Mouse (Mus musculus): ENCODE data around the gene Padi2. TPM values are rescaled to one million over a fixed set of nuclear protein-coding genes. Genes with fewer than 3 reads are reported as not detected.

Padi2 gene
- polyA plus RNA-seq, 1 experiment from 2014 or later: 1.4 TPM

GRCm38 (mm10) chr4:140986711-140987395 is 80.7 kb downstream of the Padi2 start, which contains the start of gene Atp13a2:
Gene Atp13a2 (plus strand): TSS chr4:140986873.
- H3K4me3 ChIP-seq: peak within 1 kb of the TSS; percentile 80
- H3K4me1 ChIP-seq: peaks cover 40% of the 10 kb centered on the region
- peak; percentile 93 for ATAC-seq (replicated peaks)
- H3K9ac ChIP-seq: peak within 1 kb of the TSS; percentile 99
- no peaks in the 10 kb centered on the region for H3K27me3 ChIP-seq (replicated peaks)
- H3K27ac ChIP-seq: peak within 1 kb of the TSS; percentile 86
- peak within 1 kb of the TSS; percentile 86 for H3K4me2 ChIP-seq
- H3K9me3 ChIP-seq: no peaks in the 10 kb centered on the region
- under 1% methylated on average over 52 of the region's 58 CpGs for WGBS
- H3K36me3 ChIP-seq (replicated peaks): no peaks in the 10 kb centered on the region

DNA sequence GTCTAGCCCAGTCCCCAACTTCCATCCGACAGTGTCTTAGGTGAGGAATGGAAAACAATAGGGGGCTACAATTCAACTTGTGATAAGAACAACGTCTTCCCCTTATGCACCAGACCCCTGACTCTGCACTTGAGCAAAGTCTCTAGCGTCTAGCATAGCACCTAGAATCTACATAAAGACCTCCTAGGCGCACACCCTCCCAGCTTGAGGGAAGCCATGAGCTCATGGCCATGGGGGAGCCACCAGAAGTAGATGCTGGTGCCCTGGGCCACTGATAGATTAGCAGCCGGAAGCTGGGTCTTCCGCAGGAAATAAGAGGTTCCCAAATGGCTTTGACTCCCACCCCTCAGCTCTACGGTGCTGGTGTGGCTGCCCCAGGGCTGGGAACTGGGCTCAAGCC is 81.3 kb downstream of the Padi2 start:
- Histone ChIP-seq H3K4me2 (peak overlapping the region; percentile 86), H3K36me3 (replicated peaks) (peaks cover 6% of the 10 kb centered on the region; the same call in 1 of the 2 replicates), H3K9me3 (no peaks in the 10 kb centered on the region), H3K27ac (peak overlapping the region; percentile 86; the same call in 1 of the 2 replicates), H3K4me3 (peak overlapping the region; percentile 80), H3K9ac (peak overlapping the region; percentile 99), H3K27me3 (replicated peaks) (no peaks in the 10 kb centered on the region), H3K4me1 (peaks cover 40% of the 10 kb centered on the region)
- peak; percentile 12; the same call in 1 of the 2 replicates for ATAC-seq (replicated peaks)
- 31% methylated on average over 7 of the region's 7 CpGs for WGBS

DNA sequence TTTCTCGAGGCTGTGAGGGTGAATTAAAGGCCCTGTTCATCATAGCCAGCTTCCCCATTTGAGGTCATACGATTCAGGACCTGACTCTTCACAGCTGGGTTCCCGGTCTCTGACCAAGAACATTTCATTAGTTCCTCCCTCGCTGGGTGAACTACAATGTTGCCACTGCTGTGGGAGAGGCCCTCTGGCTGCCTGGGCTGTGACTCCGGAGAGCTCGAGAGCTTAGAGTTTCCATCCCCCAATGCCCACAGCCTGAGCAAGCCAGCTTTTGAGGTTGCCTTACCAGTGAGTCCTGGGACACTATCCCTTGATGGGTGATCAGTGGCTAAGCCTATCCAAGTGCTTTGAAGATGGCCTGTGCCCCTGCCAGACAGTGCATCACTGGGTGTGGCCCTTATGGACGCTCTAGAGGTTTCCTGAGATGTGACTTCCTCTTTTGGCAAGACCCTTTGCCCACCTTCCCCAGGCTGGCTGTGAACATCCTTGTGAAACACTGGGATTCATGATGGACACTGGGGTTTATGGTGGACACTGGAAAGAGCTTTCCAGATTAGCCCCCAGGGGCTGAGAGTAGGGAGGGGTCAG is 82.7 kb downstream of the Padi2 start:
- peaks cover 17% of the 10 kb centered on the region for H3K36me3 ChIP-seq (replicated peaks)
- H3K9ac ChIP-seq: 0 out of 2 replicates have a peak overlapping the region, but pooled peaks have one; percentile 6
- H3K27me3 ChIP-seq (replicated peaks): no peaks in the 10 kb centered on the region
- no peak overlapping the region for H3K4me3 ChIP-seq
- ATAC-seq (replicated peaks): no peak
- peaks cover 32% of the 10 kb centered on the region for H3K4me1 ChIP-seq
- WGBS: 65% methylated on average over 7 of the region's 7 CpGs
- no peaks in the 10 kb centered on the region for H3K9me3 ChIP-seq
- peak overlapping the region; percentile 86 for H3K4me2 ChIP-seq
- no peak overlapping the region for H3K27ac ChIP-seq

DNA sequence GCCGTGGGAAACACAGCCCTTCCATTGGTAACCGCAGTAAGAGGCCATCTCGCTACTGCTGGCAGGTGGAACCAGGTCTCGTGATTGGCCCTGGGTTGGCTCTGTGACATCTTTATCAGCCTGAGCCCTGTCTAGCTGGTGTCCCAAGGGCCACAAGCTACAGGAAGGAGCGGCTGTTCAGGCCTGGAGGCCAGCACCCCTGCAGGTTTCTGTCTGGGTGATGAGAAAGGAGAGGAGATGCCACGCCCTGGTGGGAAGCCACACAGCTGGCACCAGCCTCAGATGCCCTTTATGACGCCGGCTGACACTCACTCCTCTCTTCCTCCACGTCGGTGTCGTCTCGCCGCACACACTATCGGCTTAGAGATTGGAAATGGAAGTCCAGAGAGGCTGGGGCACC is 83.3 kb downstream of the Padi2 start:
- no peak for ATAC-seq (replicated peaks)
- H3K27ac ChIP-seq: no peak overlapping the region
- WGBS: 86% methylated on average over 14 of the region's 14 CpGs
- 0 out of 2 replicates have a peak overlapping the region, but pooled peaks have one; percentile 86 for H3K4me2 ChIP-seq
- no peaks in the 10 kb centered on the region for H3K27me3 ChIP-seq (replicated peaks)
- H3K4me1 ChIP-seq: peaks cover 32% of the 10 kb centered on the region
- no peak overlapping the region for H3K4me3 ChIP-seq
- H3K9me3 ChIP-seq: no peaks in the 10 kb centered on the region
- peaks cover 23% of the 10 kb centered on the region for H3K36me3 ChIP-seq (replicated peaks)
- no peak overlapping the region for H3K9ac ChIP-seq

GRCm38 (mm10) chr4:140992215-140992614 is 86.1 kb downstream of the Padi2 start:
- Histone ChIP-seq H3K36me3 (replicated peaks) (peaks cover 51% of the 10 kb centered on the region), H3K4me3 (no peak overlapping the region), H3K4me2 (no peak overlapping the region), H3K9ac (no peak overlapping the region), H3K27ac (no peak overlapping the region), H3K4me1 (peaks cover 25% of the 10 kb centered on the region), H3K27me3 (replicated peaks) (no peaks in the 10 kb centered on the region), H3K9me3 (no peaks in the 10 kb centered on the region)
- no peak for ATAC-seq (replicated peaks)
- WGBS: 86% methylated on average over 20 of the region's 20 CpGs

DNA sequence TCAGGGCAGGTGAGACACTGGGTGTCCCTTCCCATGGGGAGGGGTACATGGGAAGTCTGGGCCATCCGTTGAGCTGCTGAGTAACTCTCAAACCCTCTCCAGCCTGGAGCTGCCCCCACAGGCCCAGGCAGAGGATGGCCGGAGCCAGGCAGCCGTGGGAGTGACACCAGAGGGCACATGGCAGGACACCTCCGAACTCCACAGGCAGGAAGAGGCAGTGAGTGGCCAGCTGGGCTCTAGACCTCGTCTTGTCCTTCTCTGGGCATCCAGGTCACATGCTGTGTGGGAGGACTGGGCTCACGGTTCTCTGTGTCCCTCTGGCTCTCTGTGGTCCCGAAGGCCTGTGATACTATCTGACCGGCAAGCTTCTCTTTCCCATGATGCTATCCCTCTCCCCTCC is 87.7 kb downstream of the Padi2 start:
- Histone ChIP-seq H3K4me1 (peaks cover 9% of the 10 kb centered on the region), H3K4me2 (no peak overlapping the region), H3K27me3 (replicated peaks) (no peaks in the 10 kb centered on the region), H3K27ac (no peak overlapping the region), H3K9me3 (no peaks in the 10 kb centered on the region), H3K36me3 (replicated peaks) (peaks cover 61% of the 10 kb centered on the region), H3K9ac (no peak overlapping the region), H3K4me3 (no peak overlapping the region)
- WGBS: 90% methylated on average over 8 of the region's 8 CpGs
- ATAC-seq (replicated peaks): no peak

- no peak overlapping the region for H3K4me2 ChIP-seq
- WGBS: 95% methylated on average over 8 of the region's 8 CpGs
- no peak overlapping the region for H3K27ac ChIP-seq
- no peak for ATAC-seq (replicated peaks)
- no peak overlapping the region for H3K9ac ChIP-seq
- H3K4me1 ChIP-seq: no peaks in the 10 kb centered on the region
- no peaks in the 10 kb centered on the region for H3K27me3 ChIP-seq (replicated peaks)
- H3K36me3 ChIP-seq (replicated peaks): peaks cover 72% of the 10 kb centered on the region
- H3K4me3 ChIP-seq: no peak overlapping the region
- no peaks in the 10 kb centered on the region for H3K9me3 ChIP-seq
Observed at GRCm38 (mm10) chr4:140995811-140996210, 89.7 kb downstream of the Padi2 start.

DNA sequence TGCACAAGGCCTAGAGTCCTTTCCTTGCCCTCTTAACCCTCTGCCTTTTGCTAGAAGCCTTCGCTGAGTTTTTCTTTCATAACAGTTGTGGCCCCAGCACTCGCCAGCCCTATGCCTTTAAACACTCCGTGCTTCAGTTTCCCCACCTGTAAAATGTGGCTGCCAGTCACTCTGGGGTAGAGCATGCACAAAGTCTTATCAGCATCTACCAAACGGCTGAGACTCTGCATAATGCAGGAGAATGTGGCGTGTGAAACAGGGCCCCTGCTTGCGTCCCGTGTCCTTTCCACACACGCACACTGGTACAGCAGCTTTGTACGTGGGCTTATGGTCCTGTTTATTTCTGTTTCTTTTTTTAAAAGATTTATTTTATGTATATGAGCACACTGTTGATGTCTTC is 90.7 kb downstream of the Padi2 start:
- no peaks in the 10 kb centered on the region for H3K27me3 ChIP-seq (replicated peaks)
- peaks cover 75% of the 10 kb centered on the region for H3K36me3 ChIP-seq (replicated peaks)
- H3K4me3 ChIP-seq: no peak overlapping the region
- H3K4me2 ChIP-seq: no peak overlapping the region
- no peak overlapping the region for H3K27ac ChIP-seq
- ATAC-seq (replicated peaks): no peak
- no peaks in the 10 kb centered on the region for H3K4me1 ChIP-seq
- H3K9me3 ChIP-seq: no peaks in the 10 kb centered on the region
- no peak overlapping the region for H3K9ac ChIP-seq
- 95% methylated on average over 9 of the region's 9 CpGs for WGBS

Other genes with a start within 250 kb of the Padi2 start
- gene Arhgef10l, start 240.3 kb upstream of the Padi2 start, polyA plus RNA-seq (2015; fragmentation: Nextera tagmentation; extraction: Ambion mirVana): 30.7 and 31.5 TPM in 2 replicates
- gene Rcc2, start 205.8 kb upstream of the Padi2 start, polyA plus RNA-seq (2015; fragmentation: Nextera tagmentation; extraction: Ambion mirVana): 28.1 and 34.9 TPM in 2 replicates
- gene Padi6, start 163.7 kb upstream of the Padi2 start, polyA plus RNA-seq (2015; fragmentation: Nextera tagmentation; extraction: Ambion mirVana): 0.12 TPM in 1 of 2 replicates, not detected in the other
- 0.11 and 0.19 TPM in 2 replicates for gene Padi4, start 132.1 kb upstream of the Padi2 start, polyA plus RNA-seq (2015; fragmentation: Nextera tagmentation; extraction: Ambion mirVana)
- gene Padi3, start 95.7 kb upstream of the Padi2 start, polyA plus RNA-seq (2015; fragmentation: Nextera tagmentation; extraction: Ambion mirVana): not detected in 2 replicates
- 0.04 TPM in 1 of 2 replicates, not detected in the other for gene Padi1, start 60.6 kb upstream of the Padi2 start, polyA plus RNA-seq (2015; fragmentation: Nextera tagmentation; extraction: Ambion mirVana)
- gene Sdhb, start 54.9 kb downstream of the Padi2 start, polyA plus RNA-seq (2015; fragmentation: Nextera tagmentation; extraction: Ambion mirVana): 442 and 447 TPM in 2 replicates
- 189 and 193 TPM in 2 replicates for gene Atp13a2, start 80.5 kb downstream of the Padi2 start, polyA plus RNA-seq (2015; fragmentation: Nextera tagmentation; extraction: Ambion mirVana)
- 153 and 181 TPM in 2 replicates for gene Mfap2, start 104.1 kb downstream of the Padi2 start, polyA plus RNA-seq (2015; fragmentation: Nextera tagmentation; extraction: Ambion mirVana)
- 7.0 and 8.9 TPM in 2 replicates for gene Crocc, start 154.2 kb downstream of the Padi2 start, polyA plus RNA-seq (2015; fragmentation: Nextera tagmentation; extraction: Ambion mirVana)
- 55.9 and 56.0 TPM in 2 replicates for gene Necap2, start 172.0 kb downstream of the Padi2 start, polyA plus RNA-seq (2015; fragmentation: Nextera tagmentation; extraction: Ambion mirVana)
- gene Spata21, start 182.0 kb downstream of the Padi2 start, polyA plus RNA-seq (2015; fragmentation: Nextera tagmentation; extraction: Ambion mirVana): 0.27 and 0.87 TPM in 2 replicates
- gene Szrd1, start 233.4 kb downstream of the Padi2 start, polyA plus RNA-seq (2015; fragmentation: Nextera tagmentation; extraction: Ambion mirVana): 24.4 and 26.0 TPM in 2 replicates
- 28.5 and 30.0 TPM in 2 replicates for gene Fbxo42, start 241.6 kb downstream of the Padi2 start, polyA plus RNA-seq (2015; fragmentation: Nextera tagmentation; extraction: Ambion mirVana)

Data from midbrain, embryonic 15.5 days (tissue).